Mouse (Mus musculus) activated CD4-positive, CD25-positive, alpha-beta regulatory T cell (primary cell): ENCODE results near the gene Polr2f. TPM values are rescaled to one million over a fixed set of nuclear protein-coding genes. Genes with fewer than 3 reads are reported as not detected.

Source experiments
- polyA plus RNA-seq, 2 experiments: library from polyadenylated mRNA; unstranded; fragments of 100-300 nt; shearing (Covaris generic); gene quantifications; one replicate each; pipeline ENCODE4 v1.2.1; 2017

Gene Polr2f
- 100 to 1,000 TPM; 133 to 161 TPM for polyA plus RNA-seq

GRCm38 (mm10) chr15:79140866-79141565, at the start of gene Polr2f, which contains the start of gene 1700088E04Rik:
Gene Polr2f, plus strand, starts transcription at chr15:79141009.
Gene 1700088E04Rik, minus strand, starts transcription at chr15:79141253.

DNA sequence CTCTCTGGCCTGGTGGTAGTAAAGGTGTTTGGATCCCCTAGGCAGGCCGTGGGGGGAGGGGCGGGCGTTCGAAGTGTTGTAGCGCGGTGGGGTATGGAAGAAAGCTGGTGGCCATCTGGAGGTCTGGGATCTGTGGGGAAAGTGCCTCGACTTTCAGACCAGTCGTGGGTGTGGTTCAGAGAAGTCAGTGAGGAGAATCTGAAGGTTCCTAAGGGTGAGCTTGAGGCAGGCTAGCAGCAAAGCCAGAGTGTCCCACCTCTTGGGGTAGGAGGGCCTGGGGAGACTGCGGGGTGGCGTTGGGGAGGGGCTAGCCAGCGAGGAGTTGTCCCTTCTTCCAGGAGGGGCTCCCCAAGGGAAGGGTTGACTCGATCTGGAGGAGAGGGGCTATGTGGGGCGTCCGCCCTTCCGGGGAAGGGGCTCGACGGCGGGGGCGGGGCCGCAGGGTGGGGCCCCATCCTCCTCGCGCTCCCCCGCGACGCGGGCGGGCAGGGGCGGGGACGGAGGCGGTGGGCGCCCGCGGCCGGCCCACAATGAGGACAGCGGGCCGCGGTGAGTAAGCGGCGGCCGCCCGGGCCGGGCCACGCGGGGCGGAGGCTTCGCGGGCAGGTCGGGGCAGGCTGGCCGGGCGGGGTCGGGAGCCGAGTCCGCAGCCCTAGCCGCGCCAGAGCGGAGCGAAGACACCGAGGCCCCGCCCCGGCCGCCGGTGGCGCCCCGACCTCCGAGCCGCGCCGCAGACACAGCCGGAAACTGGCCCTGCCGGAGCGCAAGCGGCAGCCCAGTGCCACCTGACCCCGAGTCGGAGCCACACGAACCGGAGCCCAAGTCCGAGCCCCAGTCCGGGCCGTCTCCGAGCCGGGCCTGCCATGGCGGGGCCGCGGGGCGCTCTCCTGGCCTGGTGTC, 32.1 kb upstream of the Polr2f start, which contains the start of gene Micall1:
Gene Micall1, plus strand, starts transcription at position 478 of the 900 bp plus-strand sequence.

GRCm38 (mm10) chr15:79165140-79165539, 24.3 kb downstream of the Polr2f start, which contains the start of gene Sox10:
Gene Sox10, minus strand, starts transcription at chr15:79165240.

Other genes starting within 250 kb of the Polr2f start
- under 1 TPM; 0.68 to 0.75 TPM for gene Gm49510, start 241.3 kb upstream of the Polr2f start, polyA plus RNA-seq
- gene Sh3bp1, start 241.2 kb upstream of the Polr2f start, polyA plus RNA-seq: 100 to 1,000 TPM; 165 to 207 TPM
- 10 to 100 TPM; 16.6 to 18.3 TPM for gene Pdxp, start 227.1 kb upstream of the Polr2f start, polyA plus RNA-seq
- gene Lgals1, start 214.3 kb upstream of the Polr2f start, polyA plus RNA-seq: 1,000 to 10,000 TPM in 1 of 2 experiments, 100 to 1,000 TPM in 1; 544 to 1,308 TPM
- gene Nol12, start 206.1 kb upstream of the Polr2f start, polyA plus RNA-seq: 10 to 100 TPM; 49.9 to 50.4 TPM
- 10 to 100 TPM; 54.7 to 95.1 TPM for gene Triobp, start 193.3 kb upstream of the Polr2f start, polyA plus RNA-seq
- 100 to 1,000 TPM; 106 to 152 TPM for gene H1f0, start 112.6 kb upstream of the Polr2f start, polyA plus RNA-seq
- under 1 TPM; 0.42 to 0.47 TPM for gene Galr3, start 99.1 kb upstream of the Polr2f start, polyA plus RNA-seq
- gene Ankrd54, start 78.1 kb upstream of the Polr2f start, polyA plus RNA-seq: 10 to 100 TPM; 48.6 to 53.3 TPM
- 100 to 1,000 TPM; 160 to 185 TPM for gene Eif3l, start 65.8 kb upstream of the Polr2f start, polyA plus RNA-seq
- gene Micall1, start 32.1 kb upstream of the Polr2f start, polyA plus RNA-seq: 10 to 100 TPM; 26.9 to 36.0 TPM
- 1 to 10 TPM; 3.0 to 4.3 TPM for gene 1700088E04Rik, start 244 bp downstream of the Polr2f start, polyA plus RNA-seq
- under 1 TPM in 1 of 2 experiments, not detected in 1; 0.09 TPM for gene Sox10, start 24.2 kb downstream of the Polr2f start, polyA plus RNA-seq
- 10 to 100 TPM; 29.6 to 30.8 TPM for gene Pick1, start 88.2 kb downstream of the Polr2f start, polyA plus RNA-seq
- gene Gm49486, start 88.4 kb downstream of the Polr2f start, polyA plus RNA-seq: under 1 TPM; 0.17 to 0.98 TPM
- under 1 TPM in 1 of 2 experiments, not detected in 1; 0.45 TPM for gene Slc16a8, start 113.8 kb downstream of the Polr2f start, polyA plus RNA-seq
- 1 to 10 TPM in 1 of 2 experiments, under 1 TPM in 1; 0.58 to 1.1 TPM for gene Baiap2l2, start 144.5 kb downstream of the Polr2f start, polyA plus RNA-seq
- 10 to 100 TPM in 1 of 2 experiments, 1 to 10 TPM in 1; 4.7 to 10.7 TPM for gene Pla2g6, start 187.4 kb downstream of the Polr2f start, polyA plus RNA-seq
- 1 to 10 TPM; 1.7 to 3.4 TPM for gene Maff, start 205.6 kb downstream of the Polr2f start, polyA plus RNA-seq